Mouse (Mus musculus) spleen, postnatal 4 days (tissue): Measurements from ENCODE around the gene Ankrd11.

Experiments
- DNase-seq, 2 experiments: peaks; one replicate each; pipeline ENCODE4 v3.0.0; 2022; ENCODE audit warnings: low spot score in 2 of 2

Ankrd11 gene

GRCm38 (mm10) chr8:122897200-122897599, 144.9 kb downstream of the Ankrd11 start:
- DNase-seq: no peak

GRCm38 (mm10) chr8:122896317-122896716, 145.8 kb downstream of the Ankrd11 start:
- no peak for DNase-seq

- DNase-seq: no peak
Observed at GRCm38 (mm10) chr8:122893451-122893850, 148.6 kb downstream of the Ankrd11 start.

GRCm38 (mm10) chr8:122891440-122891839, 150.6 kb downstream of the Ankrd11 start:
- no peak for DNase-seq

GRCm38 (mm10) chr8:122883671-122884070, 158.4 kb downstream of the Ankrd11 start:
- DNase-seq: no peak

- no peak for DNase-seq
Observed at GRCm38 (mm10) chr8:122880302-122880701, 161.8 kb downstream of the Ankrd11 start.

GRCm38 (mm10) chr8:122878231-122878630, 163.8 kb downstream of the Ankrd11 start:
- no peak for DNase-seq

GRCm38 (mm10) chr8:122875186-122875585, 166.9 kb downstream of the Ankrd11 start:
- no peak for DNase-seq

- DNase-seq: no peak
Observed at GRCm38 (mm10) chr8:122873171-122873570, 168.9 kb downstream of the Ankrd11 start.

GRCm38 (mm10) chr8:122871663-122872062, 170.4 kb downstream of the Ankrd11 start:
- no peak for DNase-seq

GRCm38 (mm10) chr8:122870377-122870863, 171.7 kb downstream of the Ankrd11 start:
- peak; percentile 83 to 89 for DNase-seq

- DNase-seq: no peak
Observed at GRCm38 (mm10) chr8:122867982-122868381, 174.1 kb downstream of the Ankrd11 start.

- no peak for DNase-seq
Observed at GRCm38 (mm10) chr8:122866231-122866630, 175.8 kb downstream of the Ankrd11 start.

- no peak for DNase-seq
Observed at GRCm38 (mm10) chr8:122865441-122865840, 176.6 kb downstream of the Ankrd11 start.

- DNase-seq: no peak
Observed at GRCm38 (mm10) chr8:122864719-122865129, 177.4 kb downstream of the Ankrd11 start.

GRCm38 (mm10) chr8:122859843-122860242, 182.2 kb downstream of the Ankrd11 start:
- no peak for DNase-seq

GRCm38 (mm10) chr8:122856288-122856687, 185.8 kb downstream of the Ankrd11 start:
- no peak for DNase-seq

GRCm38 (mm10) chr8:122855123-122855522, 187.0 kb downstream of the Ankrd11 start:
- no peak for DNase-seq

GRCm38 (mm10) chr8:122854388-122854787, 187.7 kb downstream of the Ankrd11 start:
- DNase-seq: no peak

- no peak for DNase-seq
Observed at GRCm38 (mm10) chr8:122853340-122853771, 188.7 kb downstream of the Ankrd11 start.

GRCm38 (mm10) chr8:122852546-122852905, 189.6 kb downstream of the Ankrd11 start:
- DNase-seq: no peak

GRCm38 (mm10) chr8:122851692-122852545, 190.2 kb downstream of the Ankrd11 start:
- no peak for DNase-seq

- no peak for DNase-seq
Observed at GRCm38 (mm10) chr8:122850641-122851240, 191.3 kb downstream of the Ankrd11 start.
